Mouse (Mus musculus): ENCODE measurements around the gene Umad1.

Gene Umad1

GRCm38 (mm10) chr6:8370624-8371023 is 111.5 kb downstream of the Umad1 start:
- no peak for DNase-seq

GRCm38 (mm10) chr6:8373051-8373450 is 114.0 kb downstream of the Umad1 start:
- DNase-seq, result no peak

GRCm38 (mm10) chr6:8373851-8374250 is 114.8 kb downstream of the Umad1 start:
- no peak for DNase-seq

GRCm38 (mm10) chr6:8374290-8374689 is 115.2 kb downstream of the Umad1 start:
- DNase-seq, result no peak

GRCm38 (mm10) chr6:8374712-8375111 is 115.6 kb downstream of the Umad1 start:
- no peak for DNase-seq

GRCm38 (mm10) chr6:8376351-8376750 is 117.3 kb downstream of the Umad1 start:
- no peak for DNase-seq

GRCm38 (mm10) chr6:8377667-8378066 is 118.6 kb downstream of the Umad1 start:
- DNase-seq, result no peak

- DNase-seq, result no peak
Observed at GRCm38 (mm10) chr6:8389307-8389706, 130.2 kb downstream of the Umad1 start.

GRCm38 (mm10) chr6:8390296-8390695 is 131.2 kb downstream of the Umad1 start:
- no peak for DNase-seq

- DNase-seq, result no peak
Observed at GRCm38 (mm10) chr6:8390935-8391334, 131.8 kb downstream of the Umad1 start.

- DNase-seq, result no peak
Observed at GRCm38 (mm10) chr6:8393029-8393428, 133.9 kb downstream of the Umad1 start.

GRCm38 (mm10) chr6:8394044-8394443 is 135.0 kb downstream of the Umad1 start:
- DNase-seq, result no peak

- no peak for DNase-seq
Observed at GRCm38 (mm10) chr6:8395061-8395460, 136.0 kb downstream of the Umad1 start.

GRCm38 (mm10) chr6:8397252-8397651 is 138.2 kb downstream of the Umad1 start:
- DNase-seq, result no peak

- no peak for DNase-seq
Observed at GRCm38 (mm10) chr6:8399710-8400109, 140.6 kb downstream of the Umad1 start.

- no peak for DNase-seq
Observed at GRCm38 (mm10) chr6:8403127-8403526, 144.0 kb downstream of the Umad1 start.

- no peak for DNase-seq
Observed at GRCm38 (mm10) chr6:8405844-8406243, 146.8 kb downstream of the Umad1 start.

- no peak for DNase-seq
Observed at GRCm38 (mm10) chr6:8408332-8408731, 149.2 kb downstream of the Umad1 start.

- no peak for DNase-seq
Observed at GRCm38 (mm10) chr6:8409865-8410264, 150.8 kb downstream of the Umad1 start.

- DNase-seq, result no peak
Observed at GRCm38 (mm10) chr6:8412845-8413598, 153.9 kb downstream of the Umad1 start.

GRCm38 (mm10) chr6:8414020-8414419 is 154.9 kb downstream of the Umad1 start:
- DNase-seq, result no peak

- no peak for DNase-seq
Observed at GRCm38 (mm10) chr6:8415823-8416222, 156.7 kb downstream of the Umad1 start.

- DNase-seq, result no peak
Observed at GRCm38 (mm10) chr6:8416802-8417569, 157.9 kb downstream of the Umad1 start.

GRCm38 (mm10) chr6:8419485-8420186 is 160.5 kb downstream of the Umad1 start:
- no peak for DNase-seq
